Mouse (Mus musculus) limb, embryonic 11.5 days (tissue): ENCODE measurements around the gene Taf4. TPM values are rescaled to one million over a fixed set of nuclear protein-coding genes. Genes with fewer than 3 reads are reported as not detected.

Source experiments
- ATAC-seq: fragments of 200-750 bp; cut with Nextera tagmentation; 2 replicates; pipeline ENCODE4 v1.8.0; 2017; ENCODE audit warnings: low read depth; ENCODE audit not compliant: insufficient number of reproducible peaks, low FRiP score, low TSS enrichment
- DNase-seq: peaks from one replicate; pipeline ENCODE4 v3.0.0-alpha.2; 2015; ENCODE audit warnings: low spot score
- H3K27ac ChIP-seq: fragments of 300-500 bp; sonication (generic); replicated peaks from 2 replicates; pipeline ENCODE4 v1.5.1; 2014; ENCODE audit warnings: low read depth, mild to moderate bottlenecking, low read length
- H3K27me3 ChIP-seq: fragments of 300-500 bp; sonication (generic); 2 replicates; pipeline ENCODE4 v1.6.1; 2014; ENCODE audit warnings: mild to moderate bottlenecking, low read length, mixed read lengths; ENCODE audit not compliant: control insufficient read depth, insufficient read depth
- H3K36me3 ChIP-seq: fragments of 300-500 bp; sonication (generic); 2 replicates; pipeline ENCODE4 v1.6.1; 2014; ENCODE audit warnings: mild to moderate bottlenecking, low read length, moderate library complexity, mixed read lengths; ENCODE audit not compliant: control insufficient read depth, insufficient read depth
- H3K4me1 ChIP-seq: fragments of 300-500 bp; sonication (generic); 2 replicates; pipeline ENCODE4 v1.6.1; 2014; ENCODE audit warnings: low read length, mixed read lengths; ENCODE audit not compliant: control insufficient read depth, insufficient read depth
- H3K4me2 ChIP-seq: fragments of 300-500 bp; sonication (generic); 2 replicates; pipeline ENCODE4 v1.6.1; 2014; ENCODE audit warnings: low read depth, mild to moderate bottlenecking, moderate library complexity; ENCODE audit not compliant: severe bottlenecking
- H3K4me3 ChIP-seq: fragments of 300-500 bp; sonication (generic); 2 replicates; pipeline ENCODE4 v1.5.1; 2014; ENCODE audit warnings: low read depth, low read length
- H3K9ac ChIP-seq: fragments of 300-500 bp; sonication (generic); 2 replicates; pipeline ENCODE4 v1.6.1; 2014; ENCODE audit warnings: mild to moderate bottlenecking, low read length
- H3K9me3 ChIP-seq: fragments of 300-500 bp; sonication (generic); 2 replicates; pipeline ENCODE4 v1.6.1; 2016; ENCODE audit warnings: low read length; ENCODE audit not compliant: control insufficient read depth
- WGBS: fragments of 180-500 bp; shearing (Covaris S2); extraction: QIAGEN DNeasy Blood & Tissue Kit; methylation state at CpG from one replicate; pipeline ENCODE4 v1.1.7; 2014; 5-methylcytosine and 5-hydroxymethylcytosine counted together
- polyA plus RNA-seq: library from polyadenylated mRNA; unstranded; fragments of >200 nt; fragmentation: Nextera tagmentation; extraction: Ambion mirVana; gene quantifications from 2 replicates; pipeline ENCODE4 v1.2.1, GENCODE M21; 2014

Gene Taf4
- 4.7 and 5.8 TPM in 2 replicates for polyA plus RNA-seq

GRCm38 (mm10) chr2:179976628-179977343 lies at the start of gene Taf4:
Gene Taf4 (minus strand): TSS chr2:179976646.
- H3K4me3 ChIP-seq = peak within 1 kb of the TSS; percentile 78
- peak within 1 kb of the TSS; percentile 100 for H3K4me2 ChIP-seq
- H3K36me3 ChIP-seq = 0 out of 2 replicates have a peak, but pooled peaks cover 2% of the 10 kb centered on the region
- WGBS = under 1% methylated on average over 56 of the region's 84 CpGs
- DNase-seq (peak; percentile 93), ATAC-seq (peak; percentile 90)
- peak within 1 kb of the TSS; percentile 94 for H3K9ac ChIP-seq
- H3K9me3 ChIP-seq = no peaks in the 10 kb centered on the region
- no peaks in the 10 kb centered on the region for H3K27me3 ChIP-seq
- peak within 1 kb of the TSS; percentile 94 for H3K27ac ChIP-seq
- peaks cover 23% of the 10 kb centered on the region for H3K4me1 ChIP-seq

GRCm38 (mm10) chr2:180025861-180026200 lies 49.4 kb upstream of the Taf4 start:
- H3K4me1 ChIP-seq = peaks cover 21% of the 10 kb centered on the region
- peaks cover 14% of the 10 kb centered on the region for H3K27me3 ChIP-seq
- H3K9ac ChIP-seq = peak overlapping the region; percentile 98
- peak overlapping the region; percentile 88 for H3K4me2 ChIP-seq
- H3K4me3 ChIP-seq = peak overlapping the region; percentile 99
- H3K36me3 ChIP-seq = peaks cover 6% of the 10 kb centered on the region
- DNase-seq (no peak), ATAC-seq (no peak)
- H3K9me3 ChIP-seq = no peaks in the 10 kb centered on the region
- WGBS = 10% methylated on average over 6 of the region's 6 CpGs
- no peak overlapping the region for H3K27ac ChIP-seq

- Histone ChIP-seq H3K27ac (peak overlapping the region; percentile 82), H3K9ac (peak overlapping the region; percentile 98), H3K27me3 (peaks cover 16% of the 10 kb centered on the region), H3K36me3 (peaks cover 6% of the 10 kb centered on the region; the same call in 1 of the 2 replicates), H3K9me3 (no peaks in the 10 kb centered on the region), H3K4me1 (peaks cover 21% of the 10 kb centered on the region), H3K4me3 (peak overlapping the region; percentile 99), H3K4me2 (peak overlapping the region; percentile 88)
- no peak for DNase-seq
- ATAC-seq = peak; percentile 13
- WGBS = under 1% methylated on average over 82 of the region's 84 CpGs
These were observed 48.9 kb upstream of the Taf4 start for GRCm38 (mm10) chr2:180025135-180025860.

GRCm38 (mm10) chr2:180024401-180025098 lies 48.1 kb upstream of the Taf4 start, which contains the start of gene Lsm14b:
Gene Lsm14b (plus strand): TSS chr2:180024987.
- H3K4me1 ChIP-seq = peaks cover 21% of the 10 kb centered on the region
- under 1% methylated on average over 57 of the region's 80 CpGs for WGBS
- peaks cover 6% of the 10 kb centered on the region; the same call in 1 of the 2 replicates for H3K36me3 ChIP-seq

GRCm38 (mm10) chr2:180022751-180023150 lies 46.3 kb upstream of the Taf4 start:
- H3K9ac ChIP-seq = no peak overlapping the region
- WGBS = 64% methylated on average over 6 of the region's 6 CpGs
- H3K27me3 ChIP-seq = peaks cover 16% of the 10 kb centered on the region
- no peaks in the 10 kb centered on the region for H3K9me3 ChIP-seq
- peaks cover 19% of the 10 kb centered on the region for H3K4me1 ChIP-seq
- DNase-seq (no peak), ATAC-seq (no peak)
- H3K27ac ChIP-seq = no peak overlapping the region
- H3K4me2 ChIP-seq = no peak overlapping the region
- H3K4me3 ChIP-seq = no peak overlapping the region
- H3K36me3 ChIP-seq = peaks cover 2% of the 10 kb centered on the region; the same call in 1 of the 2 replicates

More at GRCm38 (mm10) chr2:180024401-180025098, 48.1 kb upstream of the Taf4 start, which contains the start of gene Lsm14b:
- Histone ChIP-seq H3K4me3 (peak within 1 kb of the TSS; percentile 99), H3K4me2 (peak within 1 kb of the TSS; percentile 88), H3K9ac (peak within 1 kb of the TSS; percentile 98), H3K9me3 (no peaks in the 10 kb centered on the region), H3K27ac (peak within 1 kb of the TSS; percentile 82), H3K27me3 (peaks cover 16% of the 10 kb centered on the region)
- peak; percentile 99 for DNase-seq
- peak; percentile 93 for ATAC-seq

- Histone ChIP-seq H3K9me3 (no peaks in the 10 kb centered on the region), H3K27ac (no peak overlapping the region), H3K4me1 (peaks cover under 1% of the 10 kb centered on the region), H3K4me3 (no peak overlapping the region), H3K36me3 (no peaks in the 10 kb centered on the region), H3K4me2 (no peak overlapping the region), H3K27me3 (peaks cover 16% of the 10 kb centered on the region), H3K9ac (no peak overlapping the region)
- no peak for DNase-seq
- ATAC-seq = no peak
- WGBS = 78% methylated on average over 8 of the region's 8 CpGs
These were observed 44.5 kb upstream of the Taf4 start for GRCm38 (mm10) chr2:180020919-180021318.

- H3K27ac ChIP-seq = no peak overlapping the region
- no peak overlapping the region for H3K4me2 ChIP-seq
- no peaks in the 10 kb centered on the region for H3K36me3 ChIP-seq
- ATAC-seq (no peak), DNase-seq (no peak)
- 76% methylated on average over 7 of the region's 7 CpGs for WGBS
- H3K4me3 ChIP-seq = no peak overlapping the region
- no peak overlapping the region for H3K9ac ChIP-seq
- H3K27me3 ChIP-seq = peaks cover 16% of the 10 kb centered on the region
- H3K4me1 ChIP-seq = peaks cover 1% of the 10 kb centered on the region; the same call in 1 of the 2 replicates
- no peaks in the 10 kb centered on the region for H3K9me3 ChIP-seq
These were observed 43.7 kb upstream of the Taf4 start for GRCm38 (mm10) chr2:180020091-180020661.

GRCm38 (mm10) chr2:180018573-180018972 lies 42.1 kb upstream of the Taf4 start:
- H3K4me1 ChIP-seq = peaks cover 2% of the 10 kb centered on the region; the same call in 1 of the 2 replicates
- peaks cover 16% of the 10 kb centered on the region for H3K27me3 ChIP-seq
- H3K9ac ChIP-seq = no peak overlapping the region
- H3K9me3 ChIP-seq = no peaks in the 10 kb centered on the region
- DNase-seq (no peak), ATAC-seq (no peak)
- no peak overlapping the region for H3K27ac ChIP-seq
- no peak overlapping the region for H3K4me2 ChIP-seq
- no peaks in the 10 kb centered on the region for H3K36me3 ChIP-seq
- 74% methylated on average over 9 of the region's 9 CpGs for WGBS
- H3K4me3 ChIP-seq = no peak overlapping the region
